Mouse (Mus musculus) megakaryocyte, embryonic 14.5 days (primary cell): Measurements from ENCODE around the gene Zfr2. TPM values are rescaled to one million over a fixed set of nuclear protein-coding genes. Genes with fewer than 3 reads are reported as not detected.

Experiments
- H3K27me3 ChIP-seq: replicated peaks from 2 replicates; pipeline ENCODE3; 2012; ENCODE audit warnings: inconsistent platforms
- H3K36me3 ChIP-seq: replicated peaks from 2 replicates; pipeline ENCODE3; 2012; ENCODE audit warnings: low read length, inconsistent platforms, mixed read lengths
- H3K4me1 ChIP-seq: 2 replicates; pipeline ENCODE4 v1.6.1; 2012; ENCODE audit warnings: inconsistent platforms
- H3K4me3 ChIP-seq: replicated peaks from 2 replicates; pipeline ENCODE3; 2012; ENCODE audit warnings: moderate library complexity, mild to moderate bottlenecking, inconsistent platforms
- H3K9me3 ChIP-seq: 2 replicates; pipeline ENCODE4 v1.6.1; 2012; ENCODE audit warnings: inconsistent platforms
- FLI1 ChIP-seq: IDR thresholded peaks from 2 replicates; pipeline ENCODE4 v1.6.1; 2012; ENCODE audit warnings: low read length, inconsistent platforms, mixed read lengths
- GATA1 ChIP-seq: IDR thresholded peaks from 3 replicates; pipeline ENCODE4 v1.6.1; 2012; ENCODE audit warnings: mixed read lengths, low read length, inconsistent platforms, borderline replicate concordance
- polyA plus RNA-seq: library from polyadenylated mRNA; stranded (reverse); fragments of >175 nt; gene quantifications from 2 replicates; pipeline ENCODE4 v1.2.3, GENCODE M21; 2012; ENCODE audit warnings: low replicate concordance; ENCODE audit not compliant: insufficient read depth

Gene Zfr2
- polyA plus RNA-seq, 1 experiment, result 1.4 TPM

DNA sequence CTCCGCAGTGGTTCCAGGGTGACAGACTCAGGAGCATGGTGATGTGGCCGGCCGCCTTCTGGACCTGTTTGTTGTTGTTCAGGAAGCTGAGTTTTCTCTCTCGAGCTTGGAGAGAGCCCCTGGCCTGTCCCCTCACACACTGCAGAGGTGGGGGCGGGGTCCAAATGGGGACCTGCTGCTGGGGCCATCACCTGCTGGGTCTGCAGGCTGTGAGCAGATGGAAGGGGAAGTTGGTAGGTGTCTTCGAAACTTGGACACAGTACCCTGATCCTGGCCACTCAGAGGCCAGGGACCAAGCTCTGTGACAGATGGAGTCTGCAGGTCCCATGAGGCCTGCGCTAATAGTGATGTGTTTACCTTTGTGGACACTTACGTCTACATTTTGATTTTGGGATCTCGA, 68.4 kb downstream of the Zfr2 start:
- no peak for TF ChIP-seq GATA1
- no peak for TF ChIP-seq FLI1
- Histone ChIP-seq H3K27me3 (no peaks in the 10 kb centered on the region), H3K9me3 (no peaks in the 10 kb centered on the region), H3K4me3 (no peak overlapping the region), H3K4me1 (peaks cover 99% of the 10 kb centered on the region), H3K36me3 (peaks cover 62% of the 10 kb centered on the region)

Other genes starting within 250 kb of the Zfr2 start
- 0.41 and 1.1 TPM in 2 replicates for gene Gng7, start 218.2 kb upstream of the Zfr2 start, polyA plus RNA-seq
- 0.06 TPM in 1 of 2 replicates, not detected in the other for gene Diras1, start 207.5 kb upstream of the Zfr2 start, polyA plus RNA-seq
- 1.9 and 7.5 TPM in 2 replicates for gene Slc39a3, start 195.7 kb upstream of the Zfr2 start, polyA plus RNA-seq
- gene Sgta, start 173.0 kb upstream of the Zfr2 start, polyA plus RNA-seq, result 262 and 632 TPM in 2 replicates
- gene Thop1, start 163.1 kb upstream of the Zfr2 start, polyA plus RNA-seq, result 62.3 and 65.0 TPM in 2 replicates
- gene Creb3l3, start 134.3 kb upstream of the Zfr2 start, polyA plus RNA-seq, result not detected in 2 replicates
- 407 and 1,114 TPM in 2 replicates for gene Map2k2, start 127.2 kb upstream of the Zfr2 start, polyA plus RNA-seq
- gene Zbtb7a, start 97.9 kb upstream of the Zfr2 start, polyA plus RNA-seq, result 100.0 and 136 TPM in 2 replicates
- gene Pias4, start 65.2 kb upstream of the Zfr2 start, polyA plus RNA-seq, result 95.2 and 184 TPM in 2 replicates
- 439 and 1,295 TPM in 2 replicates for gene Eef2, start 56.5 kb upstream of the Zfr2 start, polyA plus RNA-seq
- gene Dapk3, start 50.1 kb upstream of the Zfr2 start, polyA plus RNA-seq, result 168 TPM in 2 replicates
- gene 4930442H23Rik, start 49.3 kb upstream of the Zfr2 start, polyA plus RNA-seq, result not detected in 2 replicates
- not detected in 2 replicates for gene Nmrk2, start 31.1 kb upstream of the Zfr2 start, polyA plus RNA-seq
- not detected in 2 replicates for gene Atcay, start 2.3 kb upstream of the Zfr2 start, polyA plus RNA-seq
- gene Matk, start 19.8 kb downstream of the Zfr2 start, polyA plus RNA-seq, result 6.2 and 21.4 TPM in 2 replicates
- gene Mrpl54, start 33.8 kb downstream of the Zfr2 start, polyA plus RNA-seq, result 458 and 769 TPM in 2 replicates
- gene Apba3, start 33.8 kb downstream of the Zfr2 start, polyA plus RNA-seq, result 93.1 and 154 TPM in 2 replicates
- gene Tjp3, start 58.4 kb downstream of the Zfr2 start, polyA plus RNA-seq, result 4.6 and 5.5 TPM in 2 replicates
- gene Pip5k1c, start 59.8 kb downstream of the Zfr2 start, polyA plus RNA-seq, result 124 and 136 TPM in 2 replicates
- 76.5 and 78.5 TPM in 2 replicates for gene Cactin, start 87.9 kb downstream of the Zfr2 start, polyA plus RNA-seq
- 87.5 and 153 TPM in 2 replicates for gene Tbxa2r, start 95.6 kb downstream of the Zfr2 start, polyA plus RNA-seq
- gene Gipc3, start 110.1 kb downstream of the Zfr2 start, polyA plus RNA-seq, result 2.9 and 11.0 TPM in 2 replicates
- gene Hmg20b, start 117.3 kb downstream of the Zfr2 start, polyA plus RNA-seq, result 302 and 601 TPM in 2 replicates
- 20.2 and 44.1 TPM in 2 replicates for gene Mfsd12, start 124.3 kb downstream of the Zfr2 start, polyA plus RNA-seq
- gene 4930404N11Rik, start 132.7 kb downstream of the Zfr2 start, polyA plus RNA-seq, result 30.6 and 109 TPM in 2 replicates
- gene Fzr1, start 145.4 kb downstream of the Zfr2 start, polyA plus RNA-seq, result 71.2 and 72.9 TPM in 2 replicates
- 80.4 and 114 TPM in 2 replicates for gene Dohh, start 151.3 kb downstream of the Zfr2 start, polyA plus RNA-seq
- 0.89 TPM in 1 of 2 replicates, not detected in the other for gene Gm48551, start 151.3 kb downstream of the Zfr2 start, polyA plus RNA-seq
- gene Gm48552, start 155.8 kb downstream of the Zfr2 start, polyA plus RNA-seq, result 8.4 TPM in 1 of 2 replicates, not detected in the other
- gene Smim24, start 159.9 kb downstream of the Zfr2 start, polyA plus RNA-seq, result 4.4 TPM in 1 of 2 replicates, not detected in the other
- gene Nfic, start 222.5 kb downstream of the Zfr2 start, polyA plus RNA-seq, result 184 and 257 TPM in 2 replicates
- gene Celf5, start 249.6 kb downstream of the Zfr2 start, polyA plus RNA-seq, result 1.3 and 3.3 TPM in 2 replicates